Mouse (Mus musculus) thymus, adult 18-20 months (tissue): ENCODE measurements around the gene Tnnc1.

Source experiments
- DNase-seq, 2 experiments: peaks; one replicate each; pipeline ENCODE4 v3.0.0; 2022; ENCODE audit warnings: mixed read lengths in 2 of 2

Tnnc1 gene

DNA sequence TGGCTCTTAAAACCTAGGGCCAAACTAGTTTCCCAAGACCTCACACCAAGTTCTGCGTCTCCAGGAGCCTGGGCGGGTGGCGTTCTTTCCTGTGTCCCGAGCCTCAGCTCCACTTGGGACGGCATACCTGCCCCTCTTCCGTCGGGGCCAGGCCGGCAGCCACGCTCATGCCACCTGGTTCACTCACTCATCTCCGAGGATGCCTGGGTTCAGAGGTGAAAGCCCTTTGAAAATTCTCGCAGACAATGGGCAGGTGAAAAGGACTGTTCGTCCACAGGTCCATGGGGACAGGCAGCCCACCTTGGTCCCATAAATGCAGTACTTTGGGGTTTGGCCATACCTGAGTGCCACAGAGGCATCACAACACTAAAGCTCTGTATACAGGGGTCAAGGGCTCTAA, 23.9 kb upstream of the Tnnc1 start:
- DNase-seq, result no peak

DNA sequence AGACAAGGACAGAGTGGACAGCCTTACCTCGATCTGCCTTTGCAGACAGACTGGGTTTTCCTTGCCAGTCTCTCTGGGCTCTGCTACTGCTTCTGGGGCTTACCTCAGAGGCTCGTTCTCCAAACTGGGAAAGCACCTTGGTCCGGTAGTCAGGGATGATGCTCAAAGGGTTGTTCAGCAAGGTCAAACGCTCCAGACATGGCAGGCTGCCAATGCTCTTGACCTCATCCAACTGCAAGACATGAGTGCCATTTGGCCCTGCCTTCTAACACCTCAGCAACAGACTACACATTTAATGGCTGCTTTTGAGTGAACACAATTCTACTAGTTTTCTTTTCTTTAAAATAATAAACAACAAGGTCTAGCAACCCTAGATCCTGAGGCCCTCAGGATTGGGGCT, 21.5 kb upstream of the Tnnc1 start:
- no peak for DNase-seq

DNA sequence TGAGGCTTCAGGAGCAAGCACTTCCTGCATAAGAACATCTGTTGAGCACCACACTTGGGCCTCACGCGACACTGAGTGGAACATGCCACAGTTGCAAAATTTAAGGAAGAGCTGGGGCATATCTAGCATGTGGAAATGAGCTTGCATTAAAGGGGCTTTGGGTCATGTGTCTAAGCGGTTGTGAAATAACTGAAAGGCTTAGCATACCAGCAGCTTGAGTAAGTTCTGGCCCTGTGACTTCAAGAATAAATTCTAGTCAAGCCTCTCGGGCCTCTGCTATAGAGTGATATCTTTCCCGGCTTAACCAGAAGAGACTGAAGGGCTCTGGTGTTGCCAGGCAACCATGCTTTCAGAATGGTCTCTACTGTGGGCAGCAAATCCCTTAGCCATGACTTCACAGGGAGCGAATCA, 19.3 kb upstream of the Tnnc1 start:
- no peak for DNase-seq

DNA sequence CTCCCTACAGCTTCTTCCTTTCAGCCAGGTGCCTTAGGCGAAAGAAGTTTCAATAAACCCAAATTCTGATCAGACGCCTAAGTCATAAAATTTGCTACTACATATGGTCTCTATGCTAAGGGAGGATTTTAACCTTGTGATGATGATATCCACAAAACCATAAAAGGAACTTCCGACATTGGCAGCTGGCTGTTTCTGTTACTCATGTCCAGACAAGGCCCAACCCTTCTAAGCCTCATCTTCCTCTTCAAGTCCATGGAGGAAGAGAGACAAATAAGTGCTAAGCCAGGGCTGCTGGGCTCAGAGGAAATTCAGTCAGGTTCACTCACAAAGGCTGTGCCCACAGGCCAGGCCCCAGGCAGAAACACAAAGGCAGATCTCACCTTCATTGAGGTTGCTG, 18.8 kb upstream of the Tnnc1 start:
- DNase-seq, result no peak

DNA sequence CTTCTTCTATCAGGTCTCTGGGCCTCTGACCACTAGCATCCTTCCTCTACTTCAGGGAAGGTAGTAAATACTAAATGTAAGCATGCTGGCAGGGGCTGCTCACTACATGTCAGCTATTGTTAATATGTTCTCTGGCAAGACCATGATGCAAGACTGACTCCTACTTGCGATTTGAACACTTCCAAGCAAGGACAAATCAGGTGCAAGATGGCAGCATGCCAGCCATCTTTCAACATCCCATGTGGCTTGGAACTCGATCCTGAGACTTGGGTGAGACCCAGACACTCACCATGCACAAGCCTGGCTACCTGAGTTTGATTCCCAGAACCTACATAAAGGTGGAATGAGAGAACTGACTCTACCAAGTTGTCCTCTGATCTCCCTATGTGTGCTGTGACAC, 16.2 kb upstream of the Tnnc1 start:
- no peak for DNase-seq

DNA sequence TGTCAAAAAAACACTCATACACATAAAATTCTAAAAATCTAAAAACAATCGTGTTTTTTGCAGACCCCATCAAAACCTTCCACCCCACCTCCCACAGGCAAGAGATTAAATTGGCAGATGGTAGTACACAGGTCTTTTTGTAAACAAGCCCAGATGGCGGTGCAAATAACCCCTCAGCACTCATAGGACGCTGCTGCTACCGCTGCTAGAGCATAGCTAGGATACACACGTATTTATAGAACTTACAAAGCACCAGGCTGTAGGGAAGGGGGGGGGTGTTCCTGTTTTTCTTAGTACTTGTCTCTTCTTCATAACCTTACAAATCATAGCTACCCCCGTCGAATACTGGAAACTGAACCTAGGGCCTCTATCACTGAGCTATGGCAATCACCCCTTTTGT, 14.3 kb upstream of the Tnnc1 start:
- no peak for DNase-seq

DNA sequence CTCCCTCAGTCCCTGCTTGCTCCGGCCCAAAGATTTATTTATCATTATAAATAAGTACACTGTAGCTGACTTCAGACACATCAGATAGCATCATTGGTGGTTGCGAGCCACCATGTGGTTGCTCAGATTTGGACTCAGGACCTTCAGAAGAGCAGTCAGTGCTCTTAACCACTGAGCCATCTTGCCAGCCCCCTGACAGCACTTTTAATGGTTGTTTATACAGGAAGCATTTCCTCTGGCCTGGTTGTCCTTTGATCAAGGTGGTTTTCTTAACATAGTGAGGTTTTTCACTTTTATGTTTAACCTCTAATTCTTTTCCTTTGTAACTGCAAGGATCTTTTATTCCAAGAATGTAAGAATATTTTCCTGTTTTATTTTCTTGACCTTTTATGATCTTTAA, 13.7 kb upstream of the Tnnc1 start:
- DNase-seq, result no peak

DNA sequence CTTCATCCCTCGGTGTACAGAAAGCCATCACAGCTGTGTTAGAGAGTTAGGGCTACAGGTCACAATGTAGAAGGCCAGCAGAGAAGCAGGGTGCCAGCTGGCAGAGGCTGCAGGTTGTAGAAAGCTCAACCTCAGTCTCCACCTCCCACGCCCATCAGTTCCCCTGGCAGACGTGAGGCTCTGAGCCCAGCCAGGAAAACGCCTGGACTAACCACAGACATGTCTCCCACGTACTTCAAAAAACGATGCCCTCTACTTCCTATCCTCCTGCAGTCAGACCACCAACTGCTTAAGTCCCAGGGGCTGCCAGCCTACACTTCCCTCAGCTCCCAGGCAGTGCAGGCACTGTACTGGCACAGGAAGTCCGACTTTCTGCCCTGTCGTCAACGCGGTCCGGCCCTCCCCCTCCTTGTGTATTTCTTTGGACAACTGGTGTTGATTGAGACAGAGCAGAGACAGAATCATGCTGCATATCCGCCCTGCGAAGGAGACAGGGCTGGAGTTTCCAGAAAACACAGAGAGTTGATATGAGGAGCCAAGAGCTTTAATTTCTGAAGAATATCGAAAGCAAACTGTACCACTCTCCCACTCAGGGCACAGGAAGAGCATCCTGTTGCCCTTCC, 13.1 kb upstream of the Tnnc1 start:
- peak in 1 of 2 experiments; percentile 26 for DNase-seq

DNA sequence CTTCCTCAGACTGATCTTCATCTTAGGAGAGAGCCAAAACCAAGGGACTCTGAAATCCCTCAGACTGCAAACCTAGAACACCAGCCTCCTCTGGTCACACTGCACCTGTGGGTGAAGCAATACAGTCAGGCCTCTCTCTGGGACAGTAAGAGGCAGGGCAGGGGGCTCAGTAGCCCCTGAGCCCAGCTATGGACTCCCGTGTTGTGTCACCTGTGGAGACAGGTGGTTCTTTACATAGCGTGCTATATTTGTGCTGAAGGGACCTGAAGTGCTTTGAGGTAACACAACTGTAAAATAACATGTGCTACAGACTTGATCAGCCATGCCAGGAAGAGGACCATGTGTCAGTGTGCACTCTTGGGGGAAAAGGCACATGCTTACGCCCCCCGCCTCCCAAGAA, 12.6 kb upstream of the Tnnc1 start:
- no peak for DNase-seq

DNA sequence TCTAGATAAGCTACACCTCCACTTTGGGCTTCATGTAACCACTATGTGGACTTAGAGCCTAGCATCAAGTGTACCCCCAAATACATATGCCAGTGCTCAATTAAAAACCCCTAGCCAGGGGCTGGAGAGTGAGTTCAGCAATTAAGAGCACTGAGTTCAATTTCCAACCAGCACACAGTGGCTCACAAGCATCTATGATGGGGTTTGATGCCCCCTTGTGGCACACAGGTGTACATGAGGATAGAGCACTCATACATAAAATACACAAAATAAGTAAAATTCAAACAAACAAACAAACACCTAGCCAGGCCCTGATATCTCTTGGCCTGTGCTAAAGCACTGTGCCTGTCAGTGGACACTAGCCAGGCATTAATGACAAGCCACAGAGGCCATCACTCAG, 12.1 kb upstream of the Tnnc1 start:
- no peak for DNase-seq

DNA sequence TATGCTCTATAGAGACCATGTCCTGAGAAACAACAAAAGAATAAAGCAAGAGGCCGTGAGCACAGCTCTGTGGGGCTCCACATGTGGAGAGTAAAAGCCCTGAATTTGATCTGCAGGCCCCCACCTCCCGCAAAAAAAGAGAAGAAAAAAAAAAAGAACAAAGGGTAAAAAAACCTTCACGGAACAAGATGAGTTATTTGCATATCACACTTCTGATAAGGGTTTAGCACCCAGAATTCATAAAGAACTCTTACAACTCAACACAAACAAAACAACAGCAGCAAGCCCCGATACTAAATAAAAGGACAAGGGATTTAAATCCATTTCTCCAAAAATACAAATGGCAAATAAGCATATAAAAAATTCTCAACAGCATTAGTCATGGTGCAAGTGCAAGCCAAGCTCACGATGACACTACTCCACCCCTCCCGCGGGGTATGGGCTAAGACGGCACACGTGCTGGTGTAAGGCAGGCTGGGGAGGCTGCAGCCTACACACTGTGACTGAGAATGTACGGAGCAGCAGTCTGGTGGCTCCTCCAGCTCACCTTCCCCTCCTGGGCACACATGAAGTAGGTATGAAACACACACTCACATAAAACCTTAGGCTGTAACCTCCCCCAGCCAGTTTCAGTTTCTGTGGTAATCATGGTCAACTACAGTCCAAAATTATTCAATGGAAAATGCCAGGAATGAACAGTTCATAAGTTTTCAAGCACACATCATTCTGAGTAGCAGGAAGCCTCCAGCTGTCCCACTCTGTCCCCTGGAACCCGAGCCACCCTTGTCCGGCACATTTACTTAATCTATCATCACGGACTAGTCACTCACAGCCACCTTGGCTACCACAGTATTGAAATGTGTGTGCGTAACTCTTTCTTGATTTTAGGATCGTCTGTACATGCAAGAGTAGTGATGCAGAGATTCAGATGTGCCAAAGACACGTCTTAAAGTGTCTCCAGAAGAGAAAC, 10.3 kb upstream of the Tnnc1 start:
- no peak for DNase-seq

DNA sequence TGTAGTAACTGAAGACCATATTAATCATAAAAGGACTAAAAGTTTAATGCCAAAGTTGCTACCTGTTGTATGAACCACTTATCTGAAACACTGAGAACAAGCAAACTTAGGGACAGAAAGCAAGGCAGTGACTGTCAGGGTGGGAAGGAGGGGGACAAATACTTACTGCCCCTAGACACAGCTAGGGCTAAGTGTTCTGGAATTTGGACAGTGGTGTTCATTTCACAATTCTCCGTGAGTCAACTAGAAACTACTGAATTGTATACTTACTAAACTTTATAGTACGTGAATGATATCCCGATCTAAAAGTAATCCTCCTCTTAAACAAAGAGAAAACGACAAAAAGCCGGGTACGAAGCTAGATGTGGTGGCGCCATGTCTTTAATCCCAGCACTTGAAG, 8.5 kb upstream of the Tnnc1 start:
- no peak for DNase-seq

DNA sequence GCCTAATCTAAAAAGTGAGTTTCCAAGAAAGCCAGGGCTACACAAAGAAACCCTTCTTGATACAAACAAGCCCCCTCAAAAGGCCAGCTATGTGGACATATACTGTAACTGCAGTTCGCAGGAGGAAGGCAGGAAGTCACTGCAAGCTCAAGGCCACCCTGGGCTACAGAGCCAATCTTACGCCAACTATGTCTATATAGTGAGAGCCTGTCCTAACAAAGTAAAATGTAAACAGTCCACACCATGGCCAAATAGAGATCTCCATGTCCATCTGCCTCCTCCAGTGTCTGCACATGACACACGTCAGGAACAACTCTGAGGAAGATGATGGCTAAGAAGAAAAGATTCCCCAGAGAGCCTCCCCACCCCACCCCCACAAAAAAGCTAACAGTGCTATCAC, 8.1 kb upstream of the Tnnc1 start:
- DNase-seq, result no peak

DNA sequence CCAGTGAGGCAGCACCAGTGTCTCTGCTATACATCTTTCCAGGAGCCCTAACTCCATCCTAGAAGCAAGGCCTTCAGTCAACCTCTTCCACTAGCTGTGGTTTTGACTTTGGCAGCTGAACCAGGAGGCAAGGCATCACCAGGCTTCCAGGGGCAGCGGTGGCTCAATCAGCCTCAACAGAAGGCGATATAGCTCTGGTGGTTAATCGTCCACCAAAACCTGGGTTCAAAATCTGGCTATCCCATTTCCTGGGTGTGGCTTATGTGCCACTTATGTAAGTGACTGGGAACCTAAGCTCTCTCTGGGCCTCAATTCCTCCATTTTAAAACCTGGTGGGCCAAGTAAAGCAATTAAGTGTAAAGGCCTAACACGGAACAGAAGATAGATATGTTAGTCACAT, 3.3 kb upstream of the Tnnc1 start:
- DNase-seq, result no peak

DNA sequence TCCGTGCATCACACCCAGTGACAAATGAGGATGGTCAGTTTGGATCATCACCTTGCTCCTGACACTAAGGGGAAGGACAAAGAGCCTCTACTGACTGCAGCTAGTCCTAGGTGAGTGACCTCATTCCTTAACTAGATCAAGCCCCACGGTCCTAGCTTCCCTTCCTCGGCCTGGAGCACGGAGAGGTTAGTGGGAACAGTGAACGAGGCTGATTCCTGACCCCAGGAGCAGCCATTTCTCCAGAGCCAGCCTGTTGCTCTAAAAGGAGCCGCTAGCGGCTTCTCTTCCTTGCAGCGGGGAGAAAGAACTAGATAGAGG, 2.9 kb upstream of the Tnnc1 start:
- no peak for DNase-seq

DNA sequence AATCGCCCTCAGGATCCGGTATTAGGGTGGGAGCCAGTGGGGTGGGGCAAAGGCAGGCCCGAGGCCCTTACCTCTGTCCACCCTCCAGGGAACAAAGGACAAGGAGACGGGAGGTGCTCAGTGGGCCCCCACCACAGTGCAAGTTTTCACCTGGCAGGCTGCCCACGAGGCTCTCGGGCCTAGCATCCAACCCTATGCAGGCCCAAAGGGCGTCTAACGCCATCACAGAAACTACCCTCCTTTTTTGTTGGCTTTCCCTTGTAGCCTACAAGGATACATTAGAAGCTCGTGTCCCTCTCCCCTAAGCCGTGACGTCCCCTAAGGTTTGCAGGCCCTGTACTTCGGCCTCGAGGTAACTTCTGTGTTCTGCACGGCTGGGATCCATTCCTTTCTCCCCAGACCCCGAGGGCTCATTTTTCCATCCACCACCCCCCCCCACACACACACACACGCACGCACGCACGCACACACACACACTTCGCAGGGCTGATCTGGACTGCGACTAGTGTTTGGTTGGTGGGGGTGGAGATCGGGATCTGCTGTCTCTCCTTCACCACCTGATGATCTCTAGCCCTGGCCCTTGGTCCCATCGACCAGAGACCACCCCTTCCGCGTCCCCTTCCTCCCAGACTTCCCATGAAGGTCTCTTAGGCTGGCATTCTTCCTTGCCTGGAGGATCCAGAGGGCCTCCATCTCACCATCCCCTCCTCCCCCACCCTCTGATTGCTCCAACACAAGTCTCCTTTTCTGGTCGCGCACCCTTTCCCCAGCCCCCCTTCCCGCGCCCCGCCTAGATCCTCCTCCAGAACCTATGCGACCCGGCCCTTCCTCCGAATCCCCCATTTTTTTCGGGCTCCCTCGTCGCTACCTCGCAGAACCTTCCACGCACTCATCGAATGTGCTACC, 2.3 kb upstream of the Tnnc1 start:
- DNase-seq, result peak; percentile 20 to 45

DNA sequence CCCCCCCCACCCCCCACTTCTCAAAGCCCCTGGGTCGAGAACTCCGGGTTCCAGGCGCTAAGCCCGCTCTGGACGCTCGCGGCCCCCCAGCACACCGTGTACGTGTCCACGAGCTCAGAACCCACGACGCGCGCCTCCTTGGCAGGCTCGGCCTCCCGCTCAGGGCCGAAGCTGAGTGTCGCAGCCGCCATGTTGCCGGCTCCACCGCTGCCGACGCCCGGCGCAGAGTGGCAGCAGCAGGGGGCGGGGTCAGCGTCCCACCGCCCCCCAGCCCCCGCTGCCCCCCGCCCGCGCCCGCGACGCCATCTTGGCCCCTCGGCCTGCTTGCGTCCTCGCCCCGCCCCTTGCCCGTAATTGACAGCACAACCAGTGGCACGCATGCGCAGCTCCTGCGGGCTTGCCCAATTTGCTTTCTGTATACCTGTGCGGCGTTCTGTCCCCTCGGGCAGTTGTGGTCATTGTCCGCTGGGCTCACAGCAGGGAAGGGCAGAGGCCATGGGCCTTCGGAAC, 1.6 kb upstream of the Tnnc1 start:
- peak; percentile 93 to 94 for DNase-seq

DNA sequence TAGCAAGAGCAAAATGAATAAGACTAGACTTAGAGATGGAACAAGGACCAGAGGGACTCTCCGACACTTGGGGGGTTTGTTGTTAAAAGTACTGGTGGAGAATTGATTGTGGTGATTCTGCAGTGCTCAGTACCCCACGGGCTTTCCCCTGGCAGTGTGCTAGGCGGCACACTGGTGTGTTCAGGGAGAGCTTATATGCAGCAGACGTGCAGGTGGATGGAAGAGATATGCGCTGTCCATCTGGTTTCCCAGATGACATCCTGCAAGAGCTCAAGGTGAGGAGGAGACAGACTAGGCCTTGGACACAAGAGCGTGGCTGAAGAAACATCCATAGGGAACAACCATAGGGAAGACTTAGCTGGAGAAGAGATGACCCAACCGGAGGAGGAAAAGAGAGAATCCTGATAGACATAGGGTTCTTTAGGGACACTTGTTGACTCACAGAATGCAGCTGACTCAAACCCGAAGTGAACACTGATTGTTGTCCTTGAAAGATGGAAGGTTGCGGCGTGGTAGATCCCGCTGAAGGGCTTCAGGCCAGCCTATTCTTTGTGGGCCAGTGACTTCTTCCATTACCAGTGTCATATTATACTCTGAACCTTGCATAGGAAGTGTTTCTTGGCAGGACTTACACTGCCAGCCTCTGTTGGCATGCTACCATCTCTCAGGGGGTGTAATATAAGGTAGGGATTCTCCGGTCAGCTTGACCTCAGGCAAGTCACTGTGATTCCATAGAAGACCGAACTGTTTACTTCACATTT, 862 bp upstream of the Tnnc1 start:
- DNase-seq, result peak in 1 of 2 experiments; percentile 34

DNA sequence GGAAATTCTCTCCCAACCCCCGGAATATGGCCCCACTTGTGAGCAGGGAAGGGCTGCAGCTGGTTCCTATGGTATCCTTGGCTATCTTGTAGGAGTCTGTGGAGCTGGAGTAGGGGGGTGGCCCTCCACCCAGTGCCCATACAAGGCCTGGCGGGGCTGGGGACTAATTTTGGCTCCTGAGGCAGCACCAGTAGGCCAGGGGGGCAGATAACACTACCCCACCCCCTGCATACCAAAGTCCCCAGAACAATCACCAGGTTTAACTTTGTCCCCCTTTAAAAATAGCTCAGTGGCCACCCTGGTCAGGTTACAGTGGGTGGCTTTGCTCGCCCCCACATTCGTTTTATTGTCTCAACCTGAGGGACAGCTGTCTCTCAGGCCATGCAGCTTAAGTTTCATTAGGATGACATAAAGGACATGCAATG, 1.0 kb downstream of the Tnnc1 start:
- no peak for DNase-seq

DNA sequence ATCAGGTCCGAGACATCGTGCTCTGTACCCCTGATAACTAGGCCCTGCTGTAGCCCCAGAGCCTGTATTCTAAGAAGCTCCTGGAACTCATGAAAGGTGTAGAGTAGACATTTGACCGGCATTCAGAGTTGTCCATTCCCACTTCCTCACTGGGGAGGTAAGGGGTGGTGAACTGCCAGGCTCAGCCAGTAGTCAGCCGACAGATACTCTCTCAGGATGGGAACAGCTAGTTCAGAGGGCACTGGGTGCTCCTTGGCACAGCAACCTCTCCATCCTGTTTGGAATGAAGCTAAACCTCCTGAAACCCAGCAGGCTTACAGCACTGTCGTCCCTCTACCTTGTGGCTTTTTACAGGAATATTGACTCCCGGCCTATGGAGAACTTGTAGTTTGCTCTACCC, 3.7 kb downstream of the Tnnc1 start:
- DNase-seq, result no peak

DNA sequence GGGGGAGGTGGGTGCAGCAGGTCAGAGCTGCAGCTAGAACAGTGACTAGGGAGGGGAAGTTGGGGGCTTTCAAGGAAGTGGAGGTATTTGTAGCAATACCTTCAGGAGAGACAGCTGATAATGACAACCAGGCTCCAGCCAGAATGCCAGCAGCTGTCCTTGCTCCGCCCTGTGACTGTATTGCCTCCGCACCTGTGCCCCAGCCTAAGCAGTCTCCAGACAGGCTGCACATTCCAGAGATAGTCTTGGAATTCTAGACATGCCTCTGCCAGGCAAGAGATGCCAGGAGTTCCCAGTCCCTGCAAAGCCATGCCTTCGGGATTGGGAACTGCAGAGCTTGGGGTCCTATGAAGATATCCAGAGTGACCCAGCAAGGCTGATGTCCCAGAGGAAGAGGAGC, 4.4 kb downstream of the Tnnc1 start:
- no peak for DNase-seq

DNA sequence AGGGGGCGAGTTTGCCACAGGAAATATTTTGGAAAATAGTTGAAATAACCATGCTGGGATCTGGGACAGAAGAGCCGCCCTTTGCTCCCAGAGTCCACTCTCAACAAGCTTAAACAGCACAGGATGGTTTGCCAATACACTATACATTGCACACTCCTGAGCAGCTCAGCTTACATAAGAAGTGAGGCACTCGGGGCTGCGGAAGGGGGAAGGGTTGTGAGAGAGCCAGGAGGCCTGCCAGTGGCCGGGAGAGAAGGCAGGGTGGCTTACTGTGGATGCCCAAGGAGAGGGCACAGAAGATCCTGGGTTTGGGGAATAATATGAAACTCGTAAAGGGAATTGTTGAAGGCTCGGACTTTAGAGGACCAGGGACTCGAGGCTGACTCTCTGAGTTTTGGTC, 5.8 kb downstream of the Tnnc1 start:
- DNase-seq, result no peak

DNA sequence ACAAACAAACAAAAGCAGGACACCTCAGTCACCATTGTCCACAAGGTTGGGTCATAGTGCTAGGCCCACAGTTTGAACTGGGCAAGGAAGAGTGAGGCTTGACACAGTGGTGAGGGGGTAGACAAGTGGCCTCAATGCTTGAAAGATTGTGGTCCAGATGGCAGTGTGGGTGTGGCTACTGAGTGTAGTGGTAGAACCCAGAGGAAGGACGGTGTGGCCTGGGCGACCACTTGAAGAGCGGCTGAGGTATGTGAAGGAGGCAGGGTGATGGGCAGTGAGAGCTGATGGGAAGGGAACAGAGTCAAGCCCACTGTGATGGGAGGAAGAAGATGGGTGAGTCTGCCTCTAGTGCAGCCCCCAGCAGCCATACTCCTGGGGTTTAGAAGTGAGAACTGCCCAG, 6.6 kb downstream of the Tnnc1 start:
- DNase-seq, result no peak
